Mouse (Mus musculus) stomach, postnatal 0 days (tissue): ENCODE measurements around the gene Gpat2.

ENCODE experiments used
- CTCF ChIP-seq: IDR thresholded peaks from 2 replicates; pipeline ENCODE4 v1.5.1; 2016; ENCODE audit warnings: antibody characterized with exemption, low read depth, mild to moderate bottlenecking, moderate library complexity
- EP300 ChIP-seq: optimal IDR thresholded peaks from 2 replicates; pipeline ENCODE3; 2016; ENCODE audit warnings: antibody characterized with exemption

GRCm38 (mm10) chr2:127451748-127452147 is 26.7 kb downstream of the Gpat2 start:
- no peak for TF ChIP-seq CTCF
- TF ChIP-seq EP300 = no peak
